Mouse (Mus musculus): ENCODE results near the gene Gm20388.
A peak's percentile ranks its signal among the peaks of the same experiment; 100 is the strongest.

Gm20388 gene

GRCm38 (mm10) chr8:120568164-120568798 lies 657.6 kb downstream of the Gm20388 start:
- DNase-seq (ENCODE audit: low read depth) = no peak

DNA sequence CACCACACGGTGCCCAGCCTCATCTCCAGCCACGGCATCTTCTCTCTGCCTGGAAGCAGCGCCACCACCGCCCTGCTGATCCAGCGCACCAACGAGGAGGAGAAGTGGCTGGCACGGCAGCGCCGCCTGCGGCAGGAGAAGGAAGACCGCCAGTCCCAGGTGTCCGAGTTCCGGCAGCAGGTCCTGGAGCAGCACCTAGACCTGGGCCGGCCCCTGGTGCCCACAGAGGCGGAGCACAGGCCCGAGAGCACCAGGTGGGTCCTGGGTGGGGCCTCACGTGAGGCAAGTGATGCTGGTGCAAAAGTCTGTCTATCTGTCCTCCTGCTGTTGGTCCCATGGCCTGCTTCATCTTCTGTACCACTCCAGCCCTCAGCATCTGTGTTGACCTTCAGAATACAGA lies 658.5 kb downstream of the Gm20388 start:
- DNase-seq (ENCODE audit: low read depth) = no peak

- peak; percentile 89 for DNase-seq (ENCODE audit: low read depth)
Observed at GRCm38 (mm10) chr8:120569939-120570715, 659.5 kb downstream of the Gm20388 start.

DNA sequence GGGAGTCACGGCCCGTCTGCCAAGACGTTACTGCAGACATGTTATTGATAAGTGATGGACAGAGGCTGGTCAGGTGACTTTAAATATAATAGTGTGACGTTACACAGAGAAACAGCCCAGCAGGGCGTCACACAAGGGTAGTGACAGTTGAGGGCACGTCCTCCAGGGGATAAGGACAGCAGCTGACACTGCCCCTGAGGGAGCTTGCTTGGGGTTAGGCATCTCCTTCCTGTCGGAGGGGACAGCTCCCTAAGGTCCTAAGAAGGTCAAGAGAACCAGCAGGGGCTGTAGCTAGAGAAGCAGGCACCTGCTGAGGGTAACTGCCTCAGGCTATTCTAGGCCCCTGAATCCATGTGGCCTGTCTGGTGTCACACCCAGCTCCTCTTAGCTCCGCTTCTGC lies 660.9 kb downstream of the Gm20388 start:
- DNase-seq (ENCODE audit: low read depth) = no peak

GRCm38 (mm10) chr8:120572534-120572933 lies 661.9 kb downstream of the Gm20388 start:
- no peak for DNase-seq (ENCODE audit: low read depth)

DNA sequence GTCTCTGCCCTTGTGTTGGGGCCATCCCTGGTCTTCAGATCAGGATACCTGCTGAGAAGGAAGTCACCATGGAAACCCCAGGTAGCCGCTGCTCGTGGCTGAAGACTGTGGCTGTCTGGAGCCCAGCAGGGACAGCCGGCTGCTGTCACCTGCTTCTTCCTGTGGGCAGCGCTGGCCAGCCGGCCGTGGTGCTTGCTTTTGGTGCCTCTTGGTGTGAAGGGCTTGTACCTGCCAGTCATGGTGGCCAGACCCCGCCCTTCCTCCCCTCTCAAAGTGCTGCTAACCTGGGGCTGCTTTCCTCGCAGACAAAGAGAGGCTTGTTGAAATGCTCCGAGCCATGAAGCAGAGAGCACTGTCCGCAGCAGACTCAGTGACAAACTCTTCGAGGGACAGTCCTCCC lies 663.2 kb downstream of the Gm20388 start:
- DNase-seq (ENCODE audit: low read depth) = no peak

- DNase-seq (ENCODE audit: low read depth) = peak; percentile 47
Observed at GRCm38 (mm10) chr8:120574941-120575340, 664.3 kb downstream of the Gm20388 start.

GRCm38 (mm10) chr8:120575801-120576200 lies 665.2 kb downstream of the Gm20388 start:
- DNase-seq (ENCODE audit: low read depth) = no peak

- DNase-seq (ENCODE audit: low read depth) = no peak
Observed at GRCm38 (mm10) chr8:120577821-120578220, 667.2 kb downstream of the Gm20388 start.

DNA sequence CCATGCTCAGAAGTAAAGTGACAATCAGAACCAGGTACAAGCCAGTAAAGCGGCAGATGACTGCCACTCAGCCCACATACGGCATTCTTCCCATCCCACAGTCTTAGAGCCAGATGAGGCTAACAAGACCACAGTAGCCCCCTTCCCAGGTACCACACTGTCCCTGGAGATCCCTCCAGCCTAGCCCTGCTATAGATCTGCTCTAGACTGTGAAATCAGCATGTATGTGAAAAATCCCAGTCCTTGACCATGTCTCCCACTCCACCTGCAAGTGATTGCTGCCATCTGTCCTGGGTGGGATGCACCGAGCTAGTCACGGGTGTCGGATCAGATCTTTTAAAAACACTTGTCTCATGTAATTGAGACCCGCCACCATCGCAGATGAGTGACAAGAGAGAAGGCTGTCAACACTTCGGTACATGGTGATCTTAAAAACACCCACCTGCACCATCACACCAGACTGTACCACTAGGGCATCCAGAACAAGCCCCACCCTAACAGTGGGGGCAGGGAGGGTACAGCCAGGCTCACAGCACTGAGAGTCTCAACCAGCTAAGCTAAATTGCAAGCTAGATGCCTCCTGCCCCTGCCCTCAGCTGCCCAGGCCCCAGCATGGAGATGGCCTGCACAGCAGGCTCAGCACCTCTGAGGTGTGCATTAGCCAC lies 669.8 kb downstream of the Gm20388 start:
- DNase-seq (ENCODE audit: low read depth) = no peak

- no peak for DNase-seq (ENCODE audit: low read depth)
Observed at GRCm38 (mm10) chr8:120581329-120581728, 670.7 kb downstream of the Gm20388 start.

DNA sequence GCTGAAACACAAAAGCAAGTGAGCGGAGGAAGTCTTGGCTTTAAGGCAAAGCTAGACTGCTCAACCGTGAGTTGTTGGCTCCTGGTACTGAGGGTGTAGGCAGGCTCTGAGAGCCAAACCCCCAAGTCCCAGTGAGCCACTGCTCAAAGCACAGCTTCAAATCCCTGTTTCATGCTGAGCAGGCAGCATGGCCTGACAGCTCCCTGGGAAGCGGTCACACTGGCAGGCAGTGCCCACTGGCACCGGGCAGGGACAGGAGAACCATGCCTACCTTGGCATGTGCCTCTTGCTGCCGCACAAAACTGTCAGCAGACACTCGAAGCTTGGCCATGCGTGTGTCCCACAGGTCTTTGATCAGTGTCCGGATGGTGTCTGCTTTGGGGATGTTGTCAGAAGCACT lies 671.2 kb downstream of the Gm20388 start:
- no peak for DNase-seq (ENCODE audit: low read depth)

GRCm38 (mm10) chr8:120585521-120585920 lies 674.9 kb downstream of the Gm20388 start:
- no peak for DNase-seq (ENCODE audit: low read depth)

DNA sequence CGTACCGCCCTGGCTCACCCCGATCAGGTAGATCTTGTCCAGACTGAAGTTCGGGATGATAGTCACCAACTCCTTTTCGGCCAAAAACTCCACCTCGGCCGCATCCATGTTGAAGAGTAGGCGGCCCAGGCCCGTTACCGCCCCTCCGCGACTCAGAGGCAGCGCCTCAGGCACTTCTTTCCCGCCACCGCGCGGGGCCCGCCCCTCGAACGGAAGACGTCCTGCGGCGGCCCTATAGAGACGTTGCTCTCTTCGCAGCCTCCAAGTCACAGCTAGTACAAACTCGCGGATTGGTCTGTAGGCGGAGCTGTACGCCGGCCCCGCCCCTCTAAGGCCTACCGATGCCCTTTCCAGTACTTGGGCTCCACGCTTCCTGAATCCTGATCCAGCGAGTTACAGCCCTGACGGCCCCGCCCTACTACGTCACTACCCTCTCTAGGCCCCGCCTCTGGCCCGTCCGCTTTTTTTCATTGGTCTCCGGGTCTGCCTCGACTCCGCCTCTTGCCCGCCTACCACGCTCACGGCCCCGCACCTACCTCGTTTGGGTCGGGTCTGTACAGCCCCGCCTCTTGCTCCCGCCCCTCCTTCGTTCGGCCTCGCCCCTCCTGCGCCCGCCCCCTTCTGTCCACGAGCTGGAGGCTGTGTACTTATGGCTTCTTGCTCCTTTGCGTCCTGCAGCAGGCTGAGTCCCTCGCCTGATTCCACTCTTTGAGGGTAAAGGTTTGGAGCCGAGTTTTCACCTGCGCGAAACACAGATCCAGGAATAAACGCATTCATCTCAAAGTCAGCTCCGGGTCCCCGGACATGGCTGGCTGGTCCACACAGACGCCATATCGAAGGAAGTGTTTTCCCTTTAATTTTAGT lies 678.5 kb downstream of the Gm20388 start, which contains the start of gene Gins2:
Gene Gins2, minus strand, starts transcription at position 397 of the 864 bp plus-strand sequence.
- peak; percentile 99 for DNase-seq (ENCODE audit: low read depth)

GRCm38 (mm10) chr8:120589921-120590320 lies 679.3 kb downstream of the Gm20388 start:
- DNase-seq (ENCODE audit: low read depth) = peak; percentile 30

GRCm38 (mm10) chr8:120591587-120592292 lies 681.1 kb downstream of the Gm20388 start:
- DNase-seq (ENCODE audit: low read depth) = no peak

GRCm38 (mm10) chr8:120594571-120594970 lies 683.9 kb downstream of the Gm20388 start:
- DNase-seq (ENCODE audit: low read depth) = no peak

- peak; percentile 81 for DNase-seq (ENCODE audit: low read depth)
Observed at GRCm38 (mm10) chr8:120595963-120596362, 685.3 kb downstream of the Gm20388 start.

DNA sequence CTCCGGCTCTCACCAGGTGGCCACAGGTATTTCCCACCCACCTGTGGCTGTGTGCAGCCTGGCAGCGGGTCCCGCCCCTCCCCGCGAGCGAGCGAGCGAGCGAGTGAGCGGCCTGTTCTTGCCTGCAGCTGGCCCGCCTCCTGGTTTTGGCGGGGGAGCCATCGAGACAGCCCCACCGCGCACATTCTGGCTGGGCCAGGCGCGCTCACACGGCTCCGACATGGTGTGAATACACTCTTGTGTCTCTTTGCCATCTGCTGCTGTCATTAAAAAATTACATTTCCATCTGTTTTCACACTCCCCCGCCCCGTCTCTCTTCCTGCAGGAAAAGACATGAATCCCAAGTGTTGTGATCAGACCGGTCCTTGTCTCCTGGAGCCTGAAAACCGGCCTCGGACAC lies 687.9 kb downstream of the Gm20388 start:
- no peak for DNase-seq (ENCODE audit: low read depth)

DNA sequence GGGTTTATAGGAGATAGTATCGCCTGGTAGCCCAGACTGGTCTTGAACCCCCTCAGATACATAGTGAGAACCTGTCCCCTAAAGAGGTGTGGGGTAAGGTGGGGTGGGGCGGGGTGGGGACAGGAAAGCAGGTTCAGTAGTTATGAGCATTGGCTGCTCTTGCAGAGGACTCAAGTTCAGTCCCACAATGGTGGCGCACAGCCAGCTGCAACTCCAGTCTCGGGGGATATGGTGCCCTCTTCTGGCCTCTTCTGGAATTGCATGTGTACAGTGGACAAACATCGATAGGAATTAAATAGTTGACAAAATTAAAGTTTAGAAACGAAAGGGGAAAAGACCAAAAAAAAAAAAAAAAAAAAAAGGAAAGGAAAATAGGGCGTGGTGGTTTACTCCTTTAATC lies 688.9 kb downstream of the Gm20388 start:
- peak; percentile 90 for DNase-seq (ENCODE audit: low read depth)

DNA sequence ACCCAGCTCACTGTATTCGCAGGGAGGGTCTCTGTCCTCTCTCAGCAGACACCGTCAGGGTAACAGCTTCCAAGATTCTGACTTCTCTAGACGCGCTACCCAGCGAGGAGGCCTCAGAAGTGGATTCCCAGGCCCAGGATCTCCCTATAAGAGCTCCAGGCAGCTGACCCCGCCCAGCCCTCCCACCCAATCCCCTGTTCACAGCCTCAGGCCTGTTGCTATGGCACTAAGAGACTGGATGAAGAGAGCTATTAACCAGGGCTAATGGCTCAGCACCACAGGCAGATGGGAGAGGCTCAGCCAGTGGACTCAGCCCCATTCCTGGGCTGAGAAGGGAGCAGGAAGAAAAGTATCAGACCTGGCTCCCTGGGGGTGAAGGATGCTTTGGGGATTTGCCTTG lies 692.0 kb downstream of the Gm20388 start:
- no peak for DNase-seq (ENCODE audit: low read depth)

Measured in NIH3T3 (cell line).